Mouse (Mus musculus) neural tube, embryonic 14.5 days (tissue): Measurements from ENCODE around the gene Pik3r1. TPM values are rescaled to one million over a fixed set of nuclear protein-coding genes. Genes with fewer than 3 reads are reported as not detected.
A peak's percentile ranks its signal among the peaks of the same experiment; 100 is the strongest.

ENCODE experiments used
- ATAC-seq: fragments of 200-750 bp; cut with Nextera tagmentation; 2 replicates; pipeline ENCODE4 v1.8.0; 2017; ENCODE audit warnings: low read depth, mild to moderate bottlenecking, moderate TSS enrichment, moderate library complexity
- H3K27ac ChIP-seq: fragments of 300-500 bp; sonication (generic); 2 replicates; pipeline ENCODE4 v1.5.1; 2014; ENCODE audit warnings: low read depth, mild to moderate bottlenecking, control low read depth, low read length, moderate library complexity, mixed read lengths
- H3K27me3 ChIP-seq: fragments of 300-500 bp; sonication (generic); 2 replicates; pipeline ENCODE4 v1.6.1; 2014; ENCODE audit warnings: low read length; ENCODE audit not compliant: control insufficient read depth, insufficient read depth
- H3K36me3 ChIP-seq: fragments of 300-500 bp; sonication (generic); 2 replicates; pipeline ENCODE4 v1.6.1; 2014; ENCODE audit warnings: low read length, mixed read lengths; ENCODE audit not compliant: control insufficient read depth, insufficient read depth
- H3K4me1 ChIP-seq: fragments of 300-500 bp; sonication (generic); 2 replicates; pipeline ENCODE4 v1.6.1; 2014; ENCODE audit warnings: low read length; ENCODE audit not compliant: control insufficient read depth, insufficient read depth
- H3K4me2 ChIP-seq: fragments of 300-500 bp; sonication (generic); 2 replicates; pipeline ENCODE4 v1.6.1; 2014; ENCODE audit warnings: mild to moderate bottlenecking, low read depth, low read length, control low read depth
- H3K4me3 ChIP-seq: fragments of 300-500 bp; sonication (generic); 2 replicates; pipeline ENCODE4 v1.5.1; 2014; ENCODE audit warnings: low read depth, low read length, control low read depth, mixed read lengths
- H3K9ac ChIP-seq: fragments of 300-500 bp; sonication (generic); replicated peaks from 2 replicates; pipeline ENCODE4 v1.6.1; 2014; ENCODE audit warnings: low read depth, mild to moderate bottlenecking, control low read depth, low read length, mixed read lengths
- H3K9me3 ChIP-seq: fragments of 300-500 bp; sonication (generic); 2 replicates; pipeline ENCODE4 v1.6.1; 2016; ENCODE audit warnings: low read length; ENCODE audit not compliant: control insufficient read depth
- WGBS: fragments of 180-500 bp; shearing (Covaris S2); extraction: QIAGEN DNeasy Blood & Tissue Kit; methylation state at CpG from one replicate; pipeline ENCODE4 v1.1.7; 2014; 5-methylcytosine and 5-hydroxymethylcytosine counted together
- polyA plus RNA-seq: library from polyadenylated mRNA; unstranded; fragments of >200 nt; fragmentation: Nextera tagmentation; extraction: Ambion mirVana; gene quantifications from 2 replicates; pipeline ENCODE4 v1.2.1, GENCODE M21; 2014

Gene Pik3r1
- polyA plus RNA-seq, 1 experiment from 2014 or later: 136 TPM

GRCm38 (mm10) chr13:101744943-101745342, 23.1 kb downstream of the Pik3r1 start:
- no peak overlapping the region for H3K4me3 ChIP-seq
- H3K4me1 ChIP-seq: no peaks in the 10 kb centered on the region
- WGBS: 84% methylated on average over 5 of the region's 5 CpGs
- no peak overlapping the region for H3K27ac ChIP-seq
- no peak overlapping the region for H3K9ac ChIP-seq
- H3K4me2 ChIP-seq: no peak overlapping the region
- H3K9me3 ChIP-seq: no peaks in the 10 kb centered on the region
- no peak for ATAC-seq
- H3K36me3 ChIP-seq: no peaks in the 10 kb centered on the region
- no peaks in the 10 kb centered on the region for H3K27me3 ChIP-seq

DNA sequence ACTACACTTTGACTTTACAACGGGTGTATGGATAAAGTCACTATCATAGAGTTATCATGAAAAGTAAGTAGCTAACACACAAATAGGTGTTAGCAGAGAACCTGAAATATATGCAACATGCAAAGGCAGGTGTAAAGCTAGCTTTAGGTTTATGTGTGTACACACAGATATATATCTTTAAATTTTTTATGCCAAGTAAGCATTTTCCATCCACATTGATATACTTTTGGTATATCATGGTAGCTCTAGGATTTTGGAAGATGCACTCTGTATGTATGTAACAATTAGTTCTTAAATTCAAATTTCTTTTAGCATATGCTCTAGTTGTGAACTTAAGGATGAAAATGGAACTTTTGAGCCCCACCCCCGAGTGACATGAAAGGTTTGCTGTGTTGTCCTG, 24.0 kb downstream of the Pik3r1 start:
- no peak for ATAC-seq
- 83% methylated on average over 2 of the region's 2 CpGs for WGBS
- Histone ChIP-seq H3K36me3 (no peaks in the 10 kb centered on the region), H3K9me3 (no peaks in the 10 kb centered on the region), H3K4me1 (no peaks in the 10 kb centered on the region), H3K27me3 (no peaks in the 10 kb centered on the region), H3K4me3 (no peak overlapping the region), H3K9ac (no peak overlapping the region), H3K27ac (no peak overlapping the region), H3K4me2 (no peak overlapping the region)

DNA sequence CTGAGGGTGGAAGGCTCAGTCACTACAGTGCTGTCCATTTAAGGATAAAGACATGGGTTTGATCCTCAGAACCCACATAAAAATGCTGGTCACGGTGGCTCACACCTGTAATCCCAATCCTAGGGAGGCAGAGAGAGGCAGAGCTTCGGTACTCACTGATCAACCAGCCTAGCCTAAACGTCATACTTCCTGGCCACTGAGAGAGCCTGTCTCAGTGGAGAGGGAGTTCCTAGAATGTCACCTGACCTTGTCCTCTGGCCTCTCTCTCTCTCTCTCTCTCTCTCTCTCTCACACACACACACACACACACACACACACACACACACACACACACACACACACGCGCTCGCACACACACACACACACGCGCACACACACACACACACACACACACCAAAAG, 24.8 kb downstream of the Pik3r1 start:
- H3K36me3 ChIP-seq: no peaks in the 10 kb centered on the region
- no peak for ATAC-seq
- no peaks in the 10 kb centered on the region for H3K27me3 ChIP-seq
- no peak overlapping the region for H3K27ac ChIP-seq
- no peaks in the 10 kb centered on the region for H3K9me3 ChIP-seq
- no peaks in the 10 kb centered on the region for H3K4me1 ChIP-seq
- no peak overlapping the region for H3K4me2 ChIP-seq
- H3K4me3 ChIP-seq: no peak overlapping the region
- 63% methylated on average over 8 of the region's 8 CpGs for WGBS
- no peak overlapping the region for H3K9ac ChIP-seq

- H3K27me3 ChIP-seq: no peaks in the 10 kb centered on the region
- no peaks in the 10 kb centered on the region for H3K9me3 ChIP-seq
- H3K4me3 ChIP-seq: no peak overlapping the region
- H3K9ac ChIP-seq: no peak overlapping the region
- no peak for ATAC-seq
- H3K27ac ChIP-seq: no peak overlapping the region
- H3K36me3 ChIP-seq: no peaks in the 10 kb centered on the region
- H3K4me1 ChIP-seq: no peaks in the 10 kb centered on the region
- 77% methylated on average over 6 of the region's 6 CpGs for WGBS
- no peak overlapping the region for H3K4me2 ChIP-seq
These were observed 25.4 kb downstream of the Pik3r1 start for GRCm38 (mm10) chr13:101742596-101742995.

- Histone ChIP-seq H3K27me3 (no peaks in the 10 kb centered on the region), H3K36me3 (no peaks in the 10 kb centered on the region), H3K4me3 (no peak overlapping the region), H3K9me3 (no peaks in the 10 kb centered on the region), H3K27ac (no peak overlapping the region), H3K4me2 (no peak overlapping the region), H3K9ac (no peak overlapping the region), H3K4me1 (no peaks in the 10 kb centered on the region)
- WGBS: 92% methylated on average over 11 of the region's 11 CpGs
- no peak for ATAC-seq
These were observed 26.3 kb downstream of the Pik3r1 start for GRCm38 (mm10) chr13:101741530-101742309.

DNA sequence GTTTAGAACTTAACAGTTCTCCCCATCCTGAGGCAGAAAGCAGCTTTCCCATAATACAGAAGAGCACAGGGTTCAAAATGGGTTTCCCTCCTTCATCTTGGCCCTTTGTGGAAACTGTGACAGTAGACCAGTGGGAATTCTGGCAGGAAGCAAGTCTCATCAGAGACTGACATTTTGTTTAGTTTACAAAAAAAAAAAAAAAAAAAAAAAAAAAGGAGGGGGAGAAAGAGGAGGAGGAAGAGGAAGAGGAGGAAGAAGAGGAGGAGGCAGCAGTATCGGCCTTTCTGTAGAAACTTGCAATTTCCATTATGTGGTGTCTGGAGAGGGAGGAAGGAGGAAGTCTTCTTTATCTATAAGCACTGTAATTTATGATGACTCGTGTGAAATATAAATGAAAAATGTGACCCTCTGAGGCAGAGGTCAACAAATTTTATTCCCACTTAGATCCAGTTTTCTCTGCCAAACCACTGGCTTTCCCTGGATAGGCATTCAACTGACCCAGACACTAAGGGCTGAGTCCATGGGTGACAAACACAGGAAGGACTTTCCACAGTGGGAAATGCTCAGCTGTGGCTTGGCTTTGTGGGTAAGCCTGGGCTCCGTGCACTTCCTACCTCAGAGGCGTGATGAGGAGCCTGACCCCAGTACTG, 28.2 kb downstream of the Pik3r1 start:
- Histone ChIP-seq H3K4me1 (no peaks in the 10 kb centered on the region), H3K9ac (no peak overlapping the region), H3K27me3 (no peaks in the 10 kb centered on the region), H3K36me3 (no peaks in the 10 kb centered on the region), H3K4me2 (no peak overlapping the region), H3K4me3 (no peak overlapping the region), H3K9me3 (no peaks in the 10 kb centered on the region), H3K27ac (no peak overlapping the region)
- 80% methylated on average over 4 of the region's 4 CpGs for WGBS
- no peak for ATAC-seq

DNA sequence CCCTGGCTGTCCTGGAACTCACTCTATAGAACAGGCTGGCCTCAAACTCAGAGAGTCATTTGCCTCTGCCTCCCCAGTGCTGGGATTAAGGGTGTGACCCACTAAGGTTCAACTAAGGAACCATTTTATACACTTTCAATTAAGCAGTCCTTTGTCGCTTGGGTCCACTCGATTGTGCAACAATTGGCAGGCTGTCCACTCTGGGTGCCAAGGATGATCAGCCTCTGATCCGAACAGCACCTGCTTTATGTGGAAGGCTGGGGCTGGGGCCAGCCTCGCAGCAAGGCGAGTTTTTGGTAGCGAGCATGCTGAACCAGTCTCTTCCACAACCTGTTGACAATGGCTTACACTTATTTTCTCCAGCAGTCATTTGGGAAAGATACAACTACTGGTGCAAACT, 29.2 kb downstream of the Pik3r1 start:
- H3K4me3 ChIP-seq: no peak overlapping the region
- H3K4me2 ChIP-seq: no peak overlapping the region
- no peaks in the 10 kb centered on the region for H3K27me3 ChIP-seq
- H3K27ac ChIP-seq: no peak overlapping the region
- H3K4me1 ChIP-seq: no peaks in the 10 kb centered on the region
- no peaks in the 10 kb centered on the region for H3K9me3 ChIP-seq
- WGBS: 82% methylated on average over 6 of the region's 6 CpGs
- no peaks in the 10 kb centered on the region for H3K36me3 ChIP-seq
- H3K9ac ChIP-seq: no peak overlapping the region
- 0 out of 2 replicates have a peak, but pooled peaks have one; percentile 31 for ATAC-seq

- no peak overlapping the region for H3K4me2 ChIP-seq
- H3K9me3 ChIP-seq: no peaks in the 10 kb centered on the region
- no peaks in the 10 kb centered on the region for H3K27me3 ChIP-seq
- no peak overlapping the region for H3K9ac ChIP-seq
- no peak overlapping the region for H3K27ac ChIP-seq
- H3K4me1 ChIP-seq: 0 out of 2 replicates have a peak, but pooled peaks cover 2% of the 10 kb centered on the region
- no peaks in the 10 kb centered on the region for H3K36me3 ChIP-seq
- 79% methylated on average over 16 of the region's 16 CpGs for WGBS
- no peak for ATAC-seq
- no peak overlapping the region for H3K4me3 ChIP-seq
These were observed 31.3 kb downstream of the Pik3r1 start for GRCm38 (mm10) chr13:101736521-101737387.
